Mouse (Mus musculus) MEL (cell line): ENCODE measurements around the gene Myo15b.

Experiments used
- CTCF ChIP-seq, 3 experiments: IDR thresholded peaks in 2 of 3; conservative IDR thresholded peaks in 1 of 3; 2 replicates each; pipeline ENCODE4 v1.5.1; 2011 to 2012; ENCODE audit warnings: low read length in 3 of 3, low read depth in 2 of 3, mild to moderate bottlenecking in 2 of 3, improper control_type of control experiment in 1 of 3, inconsistent platforms in 1 of 3, mixed read lengths in 1 of 3, moderate library complexity in 1 of 3; ENCODE audit not compliant: control insufficient read depth in 1 of 3, insufficient read depth in 1 of 3, poor library complexity in 1 of 3, severe bottlenecking in 1 of 3
- E2F4 ChIP-seq: IDR thresholded peaks from 2 replicates; pipeline ENCODE4 v1.6.1; 2011; ENCODE audit warnings: low read depth, low read length, improper control_type of control experiment, borderline replicate concordance
- GATA1 ChIP-seq: IDR thresholded peaks from 2 replicates; pipeline ENCODE4 v1.6.1; 2011; ENCODE audit warnings: low read depth, low read length, improper control_type of control experiment
- MAFK ChIP-seq: IDR thresholded peaks from 2 replicates; pipeline ENCODE4 v1.6.1; 2011; ENCODE audit warnings: low read depth, mild to moderate bottlenecking, low read length, improper control_type of control experiment, borderline replicate concordance
- NELFE ChIP-seq: IDR thresholded peaks from 2 replicates; pipeline ENCODE4 v1.6.1; 2011; ENCODE audit warnings: low read depth, low read length, improper control_type of control experiment
- POLR2A ChIP-seq, 2 experiments: IDR thresholded peaks; 2 replicates each; pipeline ENCODE4 v1.6.1; 2011 to 2012; ENCODE audit warnings: low read length in 2 of 2, mild to moderate bottlenecking in 2 of 2, control low read depth in 1 of 2, improper control_type of control experiment in 1 of 2, low read depth in 1 of 2, moderate library complexity in 1 of 2; ENCODE audit not compliant: control insufficient read depth in 1 of 2, insufficient read depth in 1 of 2, poor library complexity in 1 of 2
- RCOR1 ChIP-seq: IDR thresholded peaks from 2 replicates; pipeline ENCODE4 v1.6.1; 2012; ENCODE audit warnings: low read depth, mild to moderate bottlenecking, inconsistent platforms, low read length, improper control_type of control experiment
- TAL1 ChIP-seq: IDR thresholded peaks from 2 replicates; pipeline ENCODE4 v1.6.1; 2012; ENCODE audit warnings: mild to moderate bottlenecking, inconsistent platforms, low read length, moderate library complexity, mixed read lengths
- TCF12 ChIP-seq: IDR thresholded peaks from 2 replicates; pipeline ENCODE4 v1.6.1; 2014; ENCODE audit warnings: low read depth, mild to moderate bottlenecking, inconsistent platforms, low read length, improper control_type of control experiment, moderate library complexity
- UBTF ChIP-seq: IDR thresholded peaks from 2 replicates; pipeline ENCODE4 v1.6.1; 2012; ENCODE audit warnings: low read depth, mild to moderate bottlenecking, inconsistent platforms, low read length, improper control_type of control experiment, moderate library complexity, borderline replicate concordance; ENCODE audit not compliant: insufficient read depth
- ZNF384 ChIP-seq: IDR thresholded peaks from 2 replicates; pipeline ENCODE4 v1.6.1; 2012; ENCODE audit warnings: low read depth, mild to moderate bottlenecking, inconsistent platforms, low read length, improper control_type of control experiment

- no peak for TF ChIP-seq E2F4
- TF ChIP-seq POLR2A (IDR thresholded peaks at IDR 0.05; ENCODE audit: control insufficient read depth in 1 of 2, insufficient read depth in 1 of 2, low read depth in 1 of 2, low read length in 2 of 2, poor library complexity in 1 of 2), result no peak
- TF ChIP-seq CTCF (IDR thresholded peaks at IDR 0.05 in 2 of 3, conservative IDR thresholded peaks at IDR 0.05 in 1 of 3; ENCODE audit: control insufficient read depth in 1 of 3, insufficient read depth in 1 of 3, low read depth in 2 of 3, low read length in 3 of 3, poor library complexity in 1 of 3, severe bottlenecking in 1 of 3), result no peak
- TF ChIP-seq GATA1, result no peak
- no peak for TF ChIP-seq MAFK
- TF ChIP-seq UBTF, result no peak
- TF ChIP-seq TCF12, result no peak
- TF ChIP-seq TAL1, result no peak
- no peak for TF ChIP-seq ZNF384
- no peak for TF ChIP-seq NELFE
- TF ChIP-seq RCOR1, result no peak
Measured at GRCm38 (mm10) chr11:115872437-115872836, 14.2 kb downstream of the Myo15b start.
